ENCODE assay signal across 22 mouse cellular contexts in genomic region chr10:125673637-125674036, GRCm38 (mm10).
A peak's percentile ranks its signal among the peaks of the same experiment; 100 is the strongest.
DNase-seq lines count a peak whose midpoint lies in the region; ATAC-seq lines count a peak whose summit lies in the region.
"Had no signal": no experiment of that assay in that cellular context is flagged by ENCODE, and none has a peak within 500 bp of the region (broad histone marks: within the 10 kb centered on the region; RNA-seq: fewer than 3 reads in every experiment).

No protein-coding gene starts in this region.

- H3K27me3 ChIP-seq in kidney, embryonic 14.5 days (ENCODE audit: control insufficient read depth, insufficient read depth, low read length): no peaks in the 10 kb centered on the region
- H3K27me3 ChIP-seq: embryonic facial prominence, embryonic 13.5 days; liver, embryonic 12.5 days; midbrain, embryonic 13.5 days; stomach, embryonic 15.5 days had no signal

- H3K9me3 ChIP-seq in kidney, embryonic 14.5 days (ENCODE audit: control insufficient read depth, low read length): no peaks in the 10 kb centered on the region
- H3K9me3 ChIP-seq: embryonic facial prominence, embryonic 13.5 days; forebrain, embryonic 10.5 days; heart, embryonic 10.5 days; midbrain, embryonic 13.5 days; stomach, embryonic 15.5 days had no signal

- H3K4me1 ChIP-seq in kidney, embryonic 14.5 days (ENCODE audit: control insufficient read depth, insufficient read depth, low read length): no peaks in the 10 kb centered on the region
- H3K4me1 ChIP-seq: embryonic facial prominence, embryonic 13.5 days; heart, embryonic 10.5 days; liver, embryonic 12.5 days; midbrain, embryonic 13.5 days; stomach, embryonic 15.5 days had no signal

- no peak for DNase-seq in kidney, adult 9 months
- DNase-seq in ES-CJ7 (ENCODE audit: low read depth, low spot score): peak; percentile 20
- DNase-seq in ZHBTc4 (ENCODE audit: low read depth, low spot score): peak; percentile 33
- peak; percentile 42 for DNase-seq in large intestine, adult 2 months (ENCODE audit: low read depth, low spot score)
- DNase-seq in cerebellum, adult 18-20 months: no peak
- no peak for DNase-seq in gastrocnemius, adult 8-10 months (ENCODE audit: low spot score in 2 of 2)
- DNase-seq in cerebellum, postnatal 14 days: no peak
- DNase-seq: cerebellum, postnatal 10 days; heart, postnatal 14 days; left cerebral cortex, postnatal 4 days; lung, embryonic 14.5 days; lung, postnatal 4 days; spleen, adult 18-20 months; thymus, postnatal 14 days had no signal

- no peak overlapping the region for H3K4me3 ChIP-seq in kidney, embryonic 14.5 days (ENCODE audit: low read length)
- H3K4me3 ChIP-seq: embryonic facial prominence, embryonic 13.5 days; forebrain, embryonic 10.5 days; heart, embryonic 10.5 days; liver, embryonic 12.5 days; midbrain, embryonic 13.5 days; stomach, embryonic 15.5 days had no signal

- H3K36me3 ChIP-seq in kidney, embryonic 14.5 days (ENCODE audit: control insufficient read depth, insufficient read depth, low read length): no peaks in the 10 kb centered on the region
- H3K36me3 ChIP-seq: embryonic facial prominence, embryonic 13.5 days; forebrain, embryonic 10.5 days; heart, embryonic 10.5 days; liver, embryonic 12.5 days; midbrain, embryonic 13.5 days; stomach, embryonic 15.5 days had no signal

- 29% methylated on average over 11 of the region's 11 CpGs for WGBS in kidney, embryonic 14.5 days
- 19% methylated on average over 11 of the region's 11 CpGs for WGBS in large intestine, adult 2 months

- peak; percentile 73; the same call in 1 of the 2 replicates for ATAC-seq in kidney, embryonic 14.5 days (ENCODE audit: low FRiP score, low TSS enrichment)
- ATAC-seq: hindbrain, postnatal 0 days; liver, embryonic 12.5 days; midbrain, embryonic 13.5 days had no signal

- H3K9ac ChIP-seq in kidney, embryonic 14.5 days (ENCODE audit: low read depth, low read length): no peak overlapping the region
- H3K9ac ChIP-seq: embryonic facial prominence, embryonic 13.5 days; liver, embryonic 12.5 days; lung, embryonic 14.5 days; midbrain, embryonic 13.5 days; stomach, embryonic 15.5 days had no signal

- no peak overlapping the region for H3K4me2 ChIP-seq in kidney, embryonic 14.5 days (replicated peaks; ENCODE audit: low read depth, low read length)
- H3K4me2 ChIP-seq: embryonic facial prominence, embryonic 13.5 days; liver, embryonic 12.5 days; lung, embryonic 14.5 days; midbrain, embryonic 13.5 days; stomach, embryonic 15.5 days had no signal

- no peak overlapping the region for H3K27ac ChIP-seq in kidney, embryonic 14.5 days (ENCODE audit: low read depth, low read length)
- H3K27ac ChIP-seq: embryonic facial prominence, embryonic 13.5 days; forebrain, embryonic 10.5 days; heart, embryonic 10.5 days; hindbrain, postnatal 0 days; liver, embryonic 12.5 days; midbrain, embryonic 13.5 days; stomach, embryonic 15.5 days had no signal

Comparison
In these comparisons a context has a peak if more than half of its experiments do, and no peak if none do; other contexts are left out.
1. DNase-seq: peak in ES-CJ7 (single experiment), ZHBTc4 (single experiment) and large intestine, adult 2 months (single experiment); none in kidney, adult 9 months (single experiment), cerebellum, adult 18-20 months (0 of 2), gastrocnemius, adult 8-10 months (0 of 2) and cerebellum, postnatal 14 days (0 of 2).